Mouse (Mus musculus): Measurements from ENCODE around the gene Il1r1.

DNA sequence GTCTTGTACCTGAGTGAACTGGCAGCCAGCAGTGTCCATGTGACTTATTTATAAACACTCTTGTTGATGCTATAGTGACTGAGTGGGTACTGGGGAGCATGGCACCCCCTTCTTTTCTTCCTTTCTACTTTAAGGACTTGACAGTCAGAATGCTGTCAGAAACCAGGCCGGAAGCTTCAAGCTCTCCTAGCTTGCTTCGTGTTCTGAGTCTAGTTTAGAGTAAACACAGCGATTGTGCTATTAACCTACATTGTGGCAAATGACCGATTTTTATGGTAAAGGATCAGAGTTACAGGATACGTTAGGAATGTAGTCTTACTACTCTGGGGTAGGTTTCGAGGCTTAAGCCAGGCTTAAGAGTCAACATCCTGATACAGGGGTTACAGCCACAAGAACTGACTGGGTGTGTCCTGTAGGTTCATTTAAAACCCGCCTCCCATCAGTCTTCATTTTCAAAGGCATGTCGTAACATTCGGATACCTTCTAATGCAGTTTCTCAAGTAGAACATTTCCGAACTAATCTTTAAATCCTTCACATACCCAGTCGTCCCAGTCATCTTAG, 54.4 kb downstream of the Il1r1 start:
- TF ChIP-seq POLR2A (IDR thresholded peaks at IDR 0.05; ENCODE audit: extremely low read depth, insufficient read depth, low read length): no peak
- no peak for TF ChIP-seq CTCF (IDR thresholded peaks at IDR 0.05; ENCODE audit: extremely low read depth, insufficient read depth, low read length)
